Mouse (Mus musculus) layer of hippocampus, postnatal 25 days (tissue): Measurements from ENCODE around the gene Rmnd5b. TPM values are rescaled to one million over a fixed set of nuclear protein-coding genes. Genes with fewer than 3 reads are reported as not detected.
"Not testable (repeated sequence)": the region's sequence is repeated elsewhere in the genome, so short reads cannot be mapped to it uniquely, and the experiment has no call there.

Experiments
- DNase-seq, 2 experiments: peaks; one replicate each; pipeline ENCODE4 v3.0.0; 2022; ENCODE audit warnings: mixed read lengths in 2 of 2, low spot score in 1 of 2; ENCODE audit errors: extremely low spot score in 1 of 2
- total RNA-seq, 2 experiments: library from RNA; stranded (reverse); gene quantifications; 2 replicates each; pipeline ENCODE4 v1.2.3; 2021

Gene Rmnd5b
- 10 to 100 TPM; 62.3 to 65.9 TPM for total RNA-seq

DNA sequence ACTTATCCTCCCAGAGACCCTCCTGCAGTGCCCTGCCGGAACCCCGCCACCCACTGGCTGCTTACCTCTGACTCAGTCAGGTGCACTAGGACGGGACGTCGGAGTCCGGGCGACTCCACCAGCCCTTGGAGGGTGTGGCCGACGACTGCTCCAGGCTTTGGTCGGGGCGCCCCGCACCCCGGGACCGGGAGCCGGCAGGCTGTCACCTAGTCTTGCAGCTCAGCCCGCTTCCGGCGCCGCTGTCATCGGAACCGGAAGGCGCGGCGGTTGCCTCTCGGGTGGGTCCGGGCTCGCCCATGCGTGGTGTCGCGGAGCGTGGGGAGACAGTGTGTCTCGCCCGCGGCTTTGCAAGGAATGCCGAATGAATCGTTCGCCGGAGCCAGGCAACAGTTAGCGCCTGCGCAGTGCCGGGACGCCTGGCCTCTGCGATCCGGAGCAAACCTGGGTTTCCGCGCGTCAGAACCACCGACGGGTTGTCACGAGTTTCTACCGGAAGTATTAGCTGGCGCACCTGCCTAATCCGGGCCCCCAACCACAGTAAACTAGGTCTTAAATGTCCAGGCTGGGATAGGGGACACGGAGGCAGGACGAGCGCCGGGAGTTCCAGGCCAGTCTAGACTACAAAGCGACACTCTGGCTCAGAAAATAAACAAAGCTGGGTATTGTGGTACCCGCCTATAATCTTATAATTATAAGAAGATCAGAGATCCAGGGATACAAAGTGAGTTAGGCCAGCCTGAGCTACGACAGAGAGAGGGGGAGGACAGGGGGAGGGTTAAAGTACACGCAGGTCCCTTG is at the start of gene Rmnd5b:
Gene Rmnd5b, minus strand, starts transcription at position 372 of the 798 bp plus-strand sequence.
- peak; percentile 85 to 91 for DNase-seq

DNA sequence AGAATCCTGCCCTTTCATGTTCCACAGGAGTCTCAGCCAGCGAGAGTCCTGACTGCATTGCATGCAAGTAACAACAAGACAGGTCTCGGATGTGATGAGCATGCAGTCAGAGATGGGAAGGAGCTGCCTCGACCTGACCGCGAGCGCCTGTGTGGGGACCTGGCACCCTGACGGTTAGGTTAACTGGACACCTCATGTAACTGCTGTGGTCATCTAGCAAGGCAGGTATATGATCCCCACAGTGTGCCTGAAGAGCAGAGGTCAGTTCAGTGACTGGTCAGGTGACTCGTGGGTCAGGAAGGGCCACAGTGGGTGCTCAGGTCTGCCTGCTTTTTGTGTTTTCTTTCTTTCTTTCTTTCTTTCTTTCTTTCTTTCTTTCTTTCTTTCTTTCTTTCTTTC is 46.3 kb upstream of the Rmnd5b start:
- DNase-seq: no peak

GRCm38 (mm10) chr11:51681324-51681975 is 45.8 kb upstream of the Rmnd5b start:
- peak; percentile 77 to 98 for DNase-seq

- no peak for DNase-seq
Observed at GRCm38 (mm10) chr11:51679466-51679865, 43.8 kb upstream of the Rmnd5b start.

DNA sequence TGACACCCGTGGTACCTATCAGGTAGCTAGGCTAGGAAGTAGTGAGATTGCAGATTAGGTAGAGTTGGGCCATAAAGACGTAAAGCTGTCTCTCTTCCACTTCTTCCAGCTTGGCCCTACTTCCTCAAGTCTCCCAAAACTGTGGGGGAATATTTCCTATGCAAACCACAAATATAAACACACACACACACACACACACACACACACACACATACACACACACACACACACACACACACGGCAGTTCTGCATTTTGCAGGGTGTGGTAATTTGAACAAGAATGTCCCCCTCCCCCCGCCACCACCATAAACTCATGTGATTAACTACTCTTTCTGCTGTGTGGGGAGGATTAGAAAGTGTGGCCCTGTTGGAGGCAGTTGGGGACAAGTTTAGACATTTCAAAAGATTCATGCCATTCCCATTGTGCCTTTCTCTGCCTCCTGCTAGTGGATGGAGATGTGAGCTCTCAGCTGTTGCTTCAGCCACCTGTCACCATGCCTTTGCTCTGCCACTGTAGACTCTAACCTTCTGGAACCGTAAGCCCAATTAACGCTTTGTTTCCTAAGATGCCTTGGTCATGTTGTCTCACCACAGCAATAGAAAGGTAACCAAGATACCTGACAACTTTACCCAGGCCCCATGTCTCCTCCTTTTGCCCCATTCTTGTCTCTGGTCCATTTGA is 42.2 kb upstream of the Rmnd5b start:
- DNase-seq: no peak

- DNase-seq: no peak
Observed at GRCm38 (mm10) chr11:51675386-51675785, 39.7 kb upstream of the Rmnd5b start.

DNA sequence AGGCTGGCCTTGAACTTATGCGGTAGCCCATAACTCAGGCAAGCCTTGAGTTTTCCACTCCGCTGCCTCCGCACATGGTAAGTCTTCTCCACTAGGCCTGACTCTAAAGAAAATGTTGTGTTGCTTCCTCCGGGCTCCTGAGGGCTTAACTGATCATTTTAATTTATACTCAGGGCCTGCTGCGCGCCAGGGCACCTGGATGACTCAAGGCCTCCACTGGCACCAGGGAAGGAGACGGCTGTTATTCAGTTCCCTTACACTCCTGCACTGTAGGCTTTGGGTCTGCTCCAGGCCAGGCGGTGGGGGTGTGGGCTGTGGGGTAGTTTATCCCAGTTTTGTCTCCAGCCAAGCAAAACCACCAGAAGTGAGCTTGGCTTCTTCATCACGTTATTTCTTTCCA is 37.6 kb upstream of the Rmnd5b start:
- no peak for DNase-seq

DNA sequence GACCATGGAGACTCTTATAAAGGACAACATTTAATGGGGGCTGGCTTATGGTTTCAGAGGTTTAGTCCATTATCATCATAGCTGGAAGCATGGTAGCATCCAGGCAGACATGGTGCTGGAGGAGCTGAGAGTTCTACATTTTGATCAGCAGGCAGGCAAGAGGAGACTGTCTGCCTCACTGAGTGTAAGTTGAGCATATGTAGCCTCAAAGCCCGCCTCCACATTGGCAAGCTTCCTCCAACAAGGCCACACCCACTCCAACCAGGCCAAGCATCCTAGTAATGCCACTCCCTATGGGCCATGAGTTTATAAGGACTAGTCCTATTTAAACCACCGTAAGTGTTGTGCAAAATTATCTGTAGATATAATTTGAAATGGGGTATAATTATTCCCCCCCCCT is 35.7 kb upstream of the Rmnd5b start:
- no peak for DNase-seq

- no peak for DNase-seq
Observed at GRCm38 (mm10) chr11:51670846-51671245, 35.1 kb upstream of the Rmnd5b start.

DNA sequence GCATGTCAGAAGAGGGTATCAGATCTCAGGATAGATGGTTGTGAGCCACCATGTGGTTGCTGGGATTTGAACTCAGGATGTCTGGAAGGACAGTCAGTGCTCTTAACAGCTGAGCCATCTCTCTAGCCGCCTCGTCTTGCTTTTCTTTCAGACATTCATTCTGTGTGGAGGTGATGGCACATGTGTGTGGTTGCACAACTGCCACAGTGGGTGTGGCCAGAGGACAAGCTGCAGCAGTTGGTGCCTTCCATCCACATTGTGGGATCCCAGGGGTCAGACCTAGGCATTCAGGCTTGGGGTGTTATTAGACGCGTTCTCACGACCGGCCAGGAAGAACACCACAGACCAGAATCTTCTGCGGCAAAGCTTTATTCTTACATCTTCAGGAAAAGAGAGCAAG is 29.1 kb upstream of the Rmnd5b start:
- not testable (repeated sequence) for DNase-seq

GRCm38 (mm10) chr11:51662632-51663031 is 26.9 kb upstream of the Rmnd5b start:
- DNase-seq: no peak

GRCm38 (mm10) chr11:51661867-51662365 is 26.2 kb upstream of the Rmnd5b start:
- DNase-seq: no peak

DNA sequence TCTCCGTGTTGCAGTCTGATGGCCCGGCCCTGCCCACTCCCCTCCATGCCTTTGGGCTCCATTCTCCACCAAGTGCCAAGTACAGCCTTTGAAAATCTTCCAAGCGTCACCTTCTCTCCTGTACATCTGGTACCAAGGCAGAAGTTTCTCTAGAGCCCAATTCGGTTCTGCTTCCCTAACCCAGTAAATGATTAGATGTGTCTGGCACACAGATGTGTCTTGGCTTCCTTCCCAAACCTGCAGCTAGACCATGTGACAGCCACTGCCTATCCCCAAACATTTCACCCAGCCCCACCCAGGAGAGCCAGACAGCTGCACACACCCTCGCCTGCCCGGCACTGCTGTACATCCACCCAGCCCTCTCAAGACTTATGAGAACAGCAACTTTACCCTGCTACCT is 23.0 kb upstream of the Rmnd5b start:
- DNase-seq: no peak

GRCm38 (mm10) chr11:51658291-51658690 is 22.6 kb upstream of the Rmnd5b start:
- no peak for DNase-seq

DNA sequence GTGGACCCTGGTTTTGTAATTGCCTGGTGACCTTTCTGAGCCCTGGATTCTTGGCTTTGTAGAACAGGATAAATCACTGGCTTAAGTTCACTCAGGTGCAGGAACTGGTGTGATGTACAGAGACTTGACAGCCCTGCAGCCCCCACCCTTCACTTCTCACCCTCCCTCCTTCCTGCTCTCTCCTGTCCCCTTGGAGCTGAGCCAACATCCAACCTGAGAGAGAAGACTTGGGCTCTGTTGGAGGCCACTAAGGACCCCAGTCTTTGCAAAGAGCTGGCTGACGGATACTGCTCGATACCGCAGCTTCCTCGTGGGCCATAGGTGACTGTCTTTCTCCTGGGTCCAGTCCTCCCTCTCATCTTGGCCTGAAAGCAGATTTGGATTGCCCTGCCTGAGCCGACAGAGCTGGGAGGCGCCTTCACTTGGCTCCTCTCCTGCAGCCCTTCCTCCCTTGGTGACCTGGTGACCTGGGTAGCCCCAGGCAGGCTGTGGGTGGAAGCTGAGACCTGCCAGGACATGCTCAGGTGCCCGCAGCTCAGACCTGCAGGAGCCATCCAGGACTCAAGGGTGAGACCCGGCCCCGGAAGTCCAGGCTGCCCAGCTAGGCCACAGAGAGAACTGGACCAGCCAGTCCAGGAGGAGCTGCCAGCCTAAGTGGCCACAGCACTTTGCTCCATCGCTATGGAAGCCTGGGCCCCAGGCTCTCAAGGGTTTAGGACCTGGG is 21.3 kb upstream of the Rmnd5b start:
- no peak for DNase-seq

- no peak for DNase-seq
Observed at GRCm38 (mm10) chr11:51654891-51655290, 19.2 kb upstream of the Rmnd5b start.

DNA sequence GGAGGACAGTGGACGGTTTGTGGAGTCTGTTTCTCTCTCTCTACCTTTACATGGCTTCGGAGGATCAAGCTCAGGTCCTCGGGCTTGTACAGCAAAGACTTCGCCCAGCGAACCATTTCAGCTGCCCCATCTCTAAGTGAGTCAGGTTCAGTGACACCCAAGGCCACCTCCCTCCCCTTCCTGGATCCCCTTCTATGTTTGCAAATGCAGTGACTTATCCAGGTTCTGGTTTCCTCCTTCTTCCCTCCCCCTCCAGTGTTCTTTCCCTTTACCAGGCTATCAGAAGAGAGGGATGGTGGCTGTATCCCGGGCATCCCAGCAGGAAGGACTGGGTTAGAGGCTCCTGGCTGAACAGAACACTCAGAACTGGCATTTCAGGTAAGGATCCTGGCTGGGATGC is 18.0 kb upstream of the Rmnd5b start:
- no peak for DNase-seq

- DNase-seq: no peak
Observed at GRCm38 (mm10) chr11:51652889-51653418, 17.3 kb upstream of the Rmnd5b start.

DNA sequence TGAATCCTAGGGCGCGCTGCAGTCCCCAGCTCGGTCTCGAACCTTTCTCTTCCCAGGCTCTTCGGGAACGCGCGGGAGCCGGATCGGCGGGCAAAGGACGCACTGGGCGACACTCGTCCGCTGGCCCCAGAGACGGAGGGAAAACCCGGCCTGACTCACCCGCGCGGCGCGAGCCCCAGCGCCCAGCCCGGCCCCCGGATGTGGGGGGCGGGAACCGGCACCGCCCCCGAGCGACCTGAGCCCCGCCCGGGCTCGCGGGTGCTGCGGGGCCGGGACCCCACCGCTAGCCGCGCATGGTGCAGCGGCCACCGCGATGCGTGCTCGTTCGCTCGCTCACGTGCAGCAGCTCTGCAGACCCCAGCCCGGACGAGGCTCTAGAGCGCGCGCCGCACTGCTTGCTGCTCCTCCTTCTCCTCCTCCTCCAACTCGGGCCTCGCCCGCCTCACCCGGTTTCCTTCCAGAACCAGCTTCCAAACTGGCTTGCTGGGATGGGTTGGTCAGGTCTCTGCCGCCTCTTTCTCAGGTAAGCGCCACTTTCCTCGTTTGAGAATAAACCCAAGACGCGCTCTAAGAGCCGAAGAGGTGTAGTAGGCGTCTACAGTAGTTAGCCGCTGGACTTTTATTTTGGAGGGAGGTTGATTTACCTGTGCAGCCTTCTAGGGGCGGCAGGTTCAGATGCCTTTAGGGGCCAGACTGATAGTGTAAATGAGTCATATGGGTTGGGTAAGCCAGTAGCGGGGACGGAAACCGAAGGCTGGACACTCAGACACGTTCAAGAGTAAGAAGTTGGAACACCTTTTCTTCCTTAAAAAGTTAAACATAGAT is 15.2 kb upstream of the Rmnd5b start, which contains the start of the genes N4bp3 and D930048N14Rik:
Gene N4bp3, minus strand, starts transcription at position 152 of the 825 bp plus-strand sequence.
Gene D930048N14Rik, plus strand, starts transcription at position 264 of the 825 bp plus-strand sequence.
- DNase-seq: no peak
